In the genomic region with DNA sequence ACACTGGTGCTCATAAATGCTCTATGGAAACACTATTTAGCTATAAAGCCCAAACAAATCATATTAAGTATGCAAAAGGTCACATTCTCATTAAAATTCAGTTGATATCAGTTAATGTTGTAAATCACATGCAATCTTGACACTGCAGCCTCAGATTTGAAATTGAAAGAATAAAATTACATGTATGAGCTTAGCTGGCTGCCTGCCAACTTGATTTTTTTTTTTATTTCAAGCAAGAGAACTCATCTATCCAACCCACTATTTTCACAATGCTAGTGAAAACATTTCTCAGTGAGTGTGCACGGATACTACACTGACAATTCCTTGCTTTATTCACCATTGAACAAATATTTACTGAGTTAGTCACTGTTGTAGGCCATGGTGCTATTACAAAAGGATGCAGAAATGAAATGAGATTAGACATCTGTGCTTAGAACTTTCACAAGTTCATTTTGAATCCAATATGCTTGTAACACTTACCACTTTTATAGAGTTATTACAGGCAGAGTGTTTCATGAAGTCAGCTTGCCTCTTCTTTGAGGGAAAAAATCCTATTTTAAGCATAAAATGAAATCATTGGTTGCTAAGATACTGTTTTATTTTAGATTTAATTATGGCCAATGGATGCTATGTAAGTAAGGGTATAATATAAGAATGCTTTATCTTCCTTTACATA, we compare ENCODE assay signal across 26 mouse cellular contexts.
DNase-seq lines count a peak whose midpoint lies in the region; ATAC-seq and TF ChIP-seq lines count a peak whose summit lies in the region.
"Had no signal": no experiment of that assay in that cellular context is flagged by ENCODE, and none has a peak within 500 bp of the region (broad histone marks: within the 10 kb centered on the region; RNA-seq: fewer than 3 reads in every experiment).

No protein-coding gene starts in this region.

- no peaks in the 10 kb centered on the region for H3K4me1 ChIP-seq in forebrain, embryonic 14.5 days (ENCODE audit: control insufficient read depth, insufficient read depth, low read length)
- no peaks in the 10 kb centered on the region for H3K4me1 ChIP-seq in forebrain, embryonic 11.5 days (replicated peaks; ENCODE audit: control insufficient read depth, insufficient read depth, low read length)
- H3K4me1 ChIP-seq in midbrain, embryonic 14.5 days (ENCODE audit: control insufficient read depth, insufficient read depth, low read length): no peaks in the 10 kb centered on the region
- H3K4me1 ChIP-seq in midbrain, embryonic 10.5 days: no peaks in the 10 kb centered on the region
- H3K4me1 ChIP-seq: embryonic facial prominence, embryonic 13.5 days; forebrain, embryonic 10.5 days; hindbrain, embryonic 10.5 days; intestine, embryonic 15.5 days; limb, embryonic 13.5 days; neural tube, embryonic 13.5 days; stomach, embryonic 15.5 days had no signal

- H3K27ac ChIP-seq in forebrain, embryonic 14.5 days (ENCODE audit: low read depth, low read length): no peak overlapping the region
- H3K27ac ChIP-seq in forebrain, embryonic 11.5 days (ENCODE audit: low read depth, low read length): no peak overlapping the region
- peak overlapping the region; percentile 36 for H3K27ac ChIP-seq in layer of hippocampus, adult 2 months
- H3K27ac ChIP-seq in midbrain, embryonic 14.5 days (replicated peaks; ENCODE audit: low read depth, low read length): no peak overlapping the region
- no peak overlapping the region for H3K27ac ChIP-seq in midbrain, embryonic 10.5 days (replicated peaks)
- H3K27ac ChIP-seq: embryonic facial prominence, embryonic 13.5 days; forebrain, embryonic 10.5 days; hindbrain, embryonic 10.5 days; intestine, embryonic 15.5 days; limb, embryonic 13.5 days; macrophage; neural tube, embryonic 13.5 days; stomach, embryonic 15.5 days had no signal

- peak; percentile 58 for DNase-seq in forebrain, embryonic 14.5 days (ENCODE audit: low spot score)
- no peak for DNase-seq in forebrain, embryonic 11.5 days (ENCODE audit: low spot score)
- DNase-seq in layer of hippocampus, adult 2 months (ENCODE audit: low spot score in 2 of 2): no peak
- no peak for DNase-seq in layer of hippocampus, postnatal 10 days (ENCODE audit: low spot score in 2 of 2)
- peak; percentile 51 for DNase-seq in midbrain, embryonic 14.5 days
- DNase-seq in midbrain, embryonic 10.5 days (ENCODE audit: low spot score): no peak
- no peak for DNase-seq in spleen, postnatal 10 days (ENCODE audit: low spot score in 2 of 2)
- DNase-seq: adrenal gland, adult 8-10 months; cerebellum, adult 18-20 months; gastrocnemius, postnatal 10 days; heart, postnatal 14 days; kidney, adult 2 months; kidney, postnatal 36 days; layer of hippocampus, postnatal 36 days; thymus, postnatal 14 days had no signal

- H3K36me3 ChIP-seq in forebrain, embryonic 14.5 days (ENCODE audit: control insufficient read depth, insufficient read depth, low read length): no peaks in the 10 kb centered on the region
- no peaks in the 10 kb centered on the region for H3K36me3 ChIP-seq in forebrain, embryonic 11.5 days (ENCODE audit: control insufficient read depth, insufficient read depth, low read length)
- H3K36me3 ChIP-seq in midbrain, embryonic 14.5 days (ENCODE audit: control insufficient read depth, insufficient read depth, low read length): no peaks in the 10 kb centered on the region
- no peaks in the 10 kb centered on the region for H3K36me3 ChIP-seq in midbrain, embryonic 10.5 days
- H3K36me3 ChIP-seq: embryonic facial prominence, embryonic 13.5 days; forebrain, embryonic 10.5 days; G1E; hindbrain, embryonic 10.5 days; intestine, embryonic 15.5 days; limb, embryonic 13.5 days; neural tube, embryonic 13.5 days; stomach, embryonic 15.5 days had no signal

- H3K4me3 ChIP-seq in forebrain, embryonic 14.5 days (ENCODE audit: low read depth, low read length): no peak overlapping the region
- H3K4me3 ChIP-seq in forebrain, embryonic 11.5 days (ENCODE audit: low read depth, low read length): no peak overlapping the region
- no peak overlapping the region for H3K4me3 ChIP-seq in layer of hippocampus, adult 2 months
- H3K4me3 ChIP-seq in midbrain, embryonic 14.5 days (replicated peaks; ENCODE audit: low read depth, low read length): no peak overlapping the region
- H3K4me3 ChIP-seq in midbrain, embryonic 10.5 days: no peak overlapping the region
- H3K4me3 ChIP-seq: embryonic facial prominence, embryonic 13.5 days; forebrain, embryonic 10.5 days; hindbrain, embryonic 10.5 days; intestine, embryonic 15.5 days; limb, embryonic 13.5 days; neural tube, embryonic 13.5 days; stomach, embryonic 15.5 days had no signal

- no peak overlapping the region for H3K4me2 ChIP-seq in forebrain, embryonic 14.5 days (ENCODE audit: low read length)
- H3K4me2 ChIP-seq in forebrain, embryonic 11.5 days (ENCODE audit: low read depth, low read length, severe bottlenecking): no peak overlapping the region
- no peak overlapping the region for H3K4me2 ChIP-seq in midbrain, embryonic 14.5 days (ENCODE audit: low read length)
- H3K4me2 ChIP-seq: embryonic facial prominence, embryonic 13.5 days; intestine, embryonic 15.5 days; limb, embryonic 13.5 days; liver, embryonic 11.5 days; neural tube, embryonic 13.5 days; stomach, embryonic 15.5 days had no signal

- 75% methylated on average over 1 of the region's 1 CpGs for WGBS in forebrain, embryonic 14.5 days
- WGBS in forebrain, embryonic 11.5 days: 82% methylated on average over 1 of the region's 1 CpGs
- WGBS in midbrain, embryonic 14.5 days: 70% methylated on average over 1 of the region's 1 CpGs
- WGBS in midbrain, embryonic 10.5 days: 78% methylated on average over 1 of the region's 1 CpGs

- H3K27me3 ChIP-seq in forebrain, embryonic 14.5 days (replicated peaks; ENCODE audit: control insufficient read depth, insufficient read depth, low read length): no peaks in the 10 kb centered on the region
- no peaks in the 10 kb centered on the region for H3K27me3 ChIP-seq in forebrain, embryonic 11.5 days (ENCODE audit: control insufficient read depth, insufficient read depth, low read length)
- no peaks in the 10 kb centered on the region for H3K27me3 ChIP-seq in midbrain, embryonic 14.5 days (ENCODE audit: control insufficient read depth, insufficient read depth, low read length)
- no peaks in the 10 kb centered on the region for H3K27me3 ChIP-seq in midbrain, embryonic 10.5 days (ENCODE audit: low read depth, poor library complexity, severe bottlenecking)
- H3K27me3 ChIP-seq: embryonic facial prominence, embryonic 13.5 days; intestine, embryonic 15.5 days; limb, embryonic 13.5 days; neural tube, embryonic 13.5 days; stomach, embryonic 15.5 days had no signal

- no peak for TF ChIP-seq CTCF in layer of hippocampus, adult 2 months (conservative IDR thresholded peaks at IDR 0.05)

- ATAC-seq in forebrain, embryonic 14.5 days: no peak
- no peak for ATAC-seq in forebrain, embryonic 11.5 days (replicated peaks; ENCODE audit: low FRiP score)
- no peak for ATAC-seq in midbrain, embryonic 14.5 days (ENCODE audit: low FRiP score, low TSS enrichment)
- ATAC-seq: hindbrain, embryonic 16.5 days; intestine, embryonic 15.5 days had no signal

- H3K9ac ChIP-seq in forebrain, embryonic 14.5 days (ENCODE audit: low read length): no peak overlapping the region
- no peak overlapping the region for H3K9ac ChIP-seq in forebrain, embryonic 11.5 days (ENCODE audit: low read length)
- H3K9ac ChIP-seq in midbrain, embryonic 14.5 days (replicated peaks; ENCODE audit: low read length): no peak overlapping the region
- H3K9ac ChIP-seq: embryonic facial prominence, embryonic 13.5 days; intestine, embryonic 15.5 days; limb, embryonic 13.5 days; neural tube, embryonic 13.5 days; stomach, embryonic 15.5 days had no signal

- no peaks in the 10 kb centered on the region for H3K9me3 ChIP-seq in forebrain, embryonic 14.5 days (replicated peaks; ENCODE audit: control insufficient read depth, low read length)
- no peaks in the 10 kb centered on the region for H3K9me3 ChIP-seq in forebrain, embryonic 11.5 days (ENCODE audit: control insufficient read depth, low read length)
- no peaks in the 10 kb centered on the region for H3K9me3 ChIP-seq in midbrain, embryonic 14.5 days (ENCODE audit: control insufficient read depth, low read length)
- H3K9me3 ChIP-seq in midbrain, embryonic 10.5 days (replicated peaks): no peaks in the 10 kb centered on the region
- H3K9me3 ChIP-seq: embryonic facial prominence, embryonic 13.5 days; forebrain, embryonic 10.5 days; G1E; hindbrain, embryonic 10.5 days; intestine, embryonic 15.5 days; limb, embryonic 13.5 days; neural tube, embryonic 13.5 days; stomach, embryonic 15.5 days had no signal

Comparison
In these comparisons a context has a peak if more than half of its experiments do, and no peak if none do; other contexts are left out.
1. DNase-seq: peak in forebrain, embryonic 14.5 days (single experiment) and midbrain, embryonic 14.5 days (single experiment); none in forebrain, embryonic 11.5 days (single experiment), layer of hippocampus, adult 2 months (0 of 2), layer of hippocampus, postnatal 10 days (0 of 2), midbrain, embryonic 10.5 days (single experiment) and spleen, postnatal 10 days (0 of 2).